Mouse (Mus musculus): ENCODE measurements around the gene Cib4.

Gene Cib4

DNA sequence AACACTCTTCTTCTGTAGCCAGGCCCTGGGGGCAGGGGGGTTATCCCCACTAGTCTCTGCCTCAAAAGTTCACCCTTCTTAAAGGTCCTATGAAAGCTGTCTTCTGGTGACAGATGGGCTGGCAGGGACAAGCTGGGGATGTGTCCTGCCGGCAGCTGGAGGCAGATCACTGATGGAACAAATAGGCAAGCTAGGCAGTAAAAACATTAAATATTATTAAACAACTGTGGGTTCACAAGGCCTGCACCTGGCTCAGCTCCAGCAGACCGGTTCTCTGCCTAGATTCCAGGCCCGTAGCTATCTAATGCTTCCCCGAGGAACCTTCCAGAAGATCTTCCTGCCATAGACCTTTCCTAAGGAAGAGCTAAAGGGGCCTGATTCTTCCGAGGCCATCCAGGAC lies 27.5 kb downstream of the Cib4 start:
- no peak for DNase-seq (ENCODE audit: low spot score in 2 of 2)

DNA sequence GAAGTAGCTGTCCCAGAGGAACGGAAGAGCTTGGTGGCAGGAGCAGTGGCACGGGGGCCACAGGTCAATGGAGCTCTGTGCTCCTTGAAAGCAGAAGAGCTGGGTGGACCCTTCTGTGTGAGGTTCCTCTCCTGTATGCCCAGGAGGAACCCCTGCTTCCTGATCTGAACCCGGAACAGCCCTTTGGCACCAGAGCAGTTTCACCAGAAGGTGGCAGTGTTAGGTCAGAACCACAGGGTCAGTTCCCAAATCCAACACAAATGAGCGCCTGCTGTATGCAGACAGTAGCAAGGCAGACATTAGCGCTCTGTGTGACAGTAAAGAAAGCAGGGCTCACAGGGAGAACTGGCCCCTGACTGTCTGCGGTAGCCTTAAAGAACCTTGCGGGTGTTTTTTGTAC lies 29.3 kb downstream of the Cib4 start:
- DNase-seq (ENCODE audit: low spot score in 2 of 2) = peak in 1 of 2 experiments; percentile 35

DNA sequence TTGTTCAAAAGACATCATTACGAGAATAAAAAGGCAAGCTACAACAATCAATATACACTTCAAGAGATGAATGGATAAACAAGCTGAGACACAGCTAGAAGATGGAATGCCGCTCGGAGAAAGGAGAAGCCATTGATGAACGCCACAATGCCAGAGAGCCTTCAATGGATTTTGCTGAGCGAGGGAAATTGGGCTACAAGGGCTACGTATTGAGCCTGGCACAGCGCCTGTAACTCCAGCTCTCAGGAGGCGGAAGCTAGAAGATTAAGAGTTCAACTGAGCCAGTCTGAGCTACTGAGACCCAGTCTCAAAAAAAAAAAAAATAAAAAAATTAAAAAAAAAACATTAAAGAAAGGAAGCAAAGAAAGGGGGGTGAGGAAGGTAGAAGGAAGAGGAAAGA lies 32.5 kb downstream of the Cib4 start:
- no peak for DNase-seq (ENCODE audit: low spot score in 2 of 2)

DNA sequence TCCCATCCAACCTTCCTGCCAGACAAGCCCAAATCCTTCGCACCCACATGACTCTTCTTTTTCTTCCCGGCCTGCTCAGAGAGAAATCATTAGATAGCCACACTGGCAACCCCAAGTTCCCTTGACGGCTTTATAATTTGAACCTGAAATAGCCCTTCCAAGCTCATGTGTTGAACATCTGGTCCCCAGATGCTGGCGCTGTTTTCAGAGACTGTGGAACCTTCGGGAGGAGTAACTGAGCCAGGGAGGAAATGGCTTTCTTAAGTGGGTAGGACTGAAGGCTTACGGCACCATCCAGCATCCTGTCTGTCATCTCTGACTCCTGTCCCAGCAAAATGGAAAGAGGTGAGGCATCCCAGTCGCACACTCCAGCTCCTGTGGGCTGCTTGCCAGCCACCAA lies 48.3 kb downstream of the Cib4 start:
- no peak for DNase-seq (ENCODE audit: low spot score in 2 of 2)

DNA sequence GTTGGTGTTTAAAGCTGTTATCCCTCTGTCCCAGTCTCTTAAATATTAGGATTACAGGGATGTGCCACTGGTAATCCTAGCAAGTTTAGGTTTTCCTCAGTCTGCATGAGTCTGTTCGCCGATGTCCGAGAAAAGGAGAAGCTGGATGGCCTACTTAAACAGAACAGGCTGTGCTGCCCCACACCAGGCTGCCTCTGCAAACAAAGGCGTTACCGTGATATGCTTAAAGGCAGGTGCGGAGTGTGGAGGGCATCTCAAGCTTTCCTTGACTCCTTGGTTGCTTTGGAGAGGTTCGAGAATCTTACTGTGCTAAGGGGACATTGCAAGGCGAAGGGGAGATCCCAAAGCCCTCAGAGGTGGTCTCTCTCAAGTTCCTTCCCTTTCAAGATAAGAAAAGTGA lies 48.8 kb downstream of the Cib4 start:
- no peak for DNase-seq (ENCODE audit: low spot score in 2 of 2)

DNA sequence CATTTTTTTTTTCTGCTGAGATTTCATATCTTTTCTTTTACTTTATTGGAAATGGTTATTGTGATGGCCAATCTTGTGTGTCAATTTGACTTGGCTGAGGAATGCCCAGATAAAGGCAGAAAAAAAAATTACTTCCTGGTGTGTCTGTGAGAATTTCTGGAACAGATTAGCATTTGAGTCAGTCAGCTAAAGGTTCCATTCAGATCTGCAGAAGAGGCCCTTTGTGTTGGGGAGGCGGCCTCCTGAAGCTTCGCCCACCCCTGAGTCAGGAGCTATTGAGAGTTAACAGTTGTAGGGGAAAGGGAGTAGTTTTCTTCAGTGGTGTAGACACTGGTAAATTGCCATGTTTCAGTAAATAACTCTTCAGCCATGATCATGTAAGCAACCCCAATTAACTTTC lies 50.3 kb downstream of the Cib4 start:
- DNase-seq (ENCODE audit: low spot score in 2 of 2) = no peak

DNA sequence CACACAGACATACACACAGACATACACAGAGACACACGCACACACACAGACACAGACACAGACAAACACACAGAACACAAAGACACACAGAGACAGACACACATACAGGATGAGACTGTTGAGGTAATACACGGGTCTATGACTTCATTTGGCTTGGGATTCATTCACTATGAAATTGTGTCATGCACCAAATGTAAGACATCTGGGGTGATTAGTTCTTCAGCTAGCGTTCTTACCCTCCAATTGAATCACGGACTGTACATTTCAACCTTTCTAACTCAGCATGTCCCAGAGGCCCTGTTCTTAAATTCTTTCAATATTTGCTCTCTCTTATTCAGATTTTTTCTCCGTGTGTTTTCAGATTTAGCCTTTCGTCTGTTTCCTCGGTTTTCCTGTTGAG lies 51.0 kb downstream of the Cib4 start:
- no peak for DNase-seq (ENCODE audit: low spot score in 2 of 2)

DNA sequence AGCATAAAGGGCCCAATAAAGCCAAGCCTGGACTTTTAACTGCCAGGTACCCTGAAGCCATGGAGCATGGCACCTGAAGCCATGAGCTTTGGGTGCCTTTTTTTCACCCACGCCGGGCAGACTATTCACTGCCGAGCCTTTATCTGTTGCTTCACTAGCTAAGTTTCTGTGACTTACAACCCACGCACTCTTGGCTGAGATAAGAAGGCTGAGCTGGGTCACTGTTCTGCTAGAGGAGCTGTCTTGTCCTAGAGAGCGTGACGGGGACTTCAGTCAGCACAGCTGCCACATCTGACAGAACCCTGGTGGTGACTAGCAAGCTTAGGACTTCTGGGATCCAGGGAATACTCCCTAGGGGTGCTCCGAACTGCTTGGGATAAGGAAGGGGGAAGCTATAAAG lies 51.9 kb downstream of the Cib4 start:
- no peak for DNase-seq (ENCODE audit: low spot score in 2 of 2)

DNA sequence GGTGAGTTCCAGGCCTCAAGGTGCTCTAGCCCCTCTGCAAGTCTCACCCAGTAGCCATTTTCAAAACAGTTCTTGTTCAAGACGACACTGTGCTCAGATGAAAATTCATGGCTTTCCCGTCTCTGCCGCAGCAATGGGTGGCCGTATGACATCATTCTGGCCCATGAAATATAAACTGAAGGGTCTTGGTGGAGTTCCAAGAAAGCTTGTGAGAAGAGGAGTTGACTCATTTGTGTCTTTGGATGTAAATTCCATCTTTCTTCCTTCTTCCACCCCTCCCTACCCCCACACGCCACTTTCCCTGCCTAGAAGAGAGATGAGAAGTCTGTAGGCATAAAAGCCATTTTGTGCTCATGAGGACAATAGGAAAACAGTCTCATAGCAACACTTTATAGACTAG lies 54.8 kb downstream of the Cib4 start:
- DNase-seq (ENCODE audit: low spot score in 2 of 2) = no peak

DNA sequence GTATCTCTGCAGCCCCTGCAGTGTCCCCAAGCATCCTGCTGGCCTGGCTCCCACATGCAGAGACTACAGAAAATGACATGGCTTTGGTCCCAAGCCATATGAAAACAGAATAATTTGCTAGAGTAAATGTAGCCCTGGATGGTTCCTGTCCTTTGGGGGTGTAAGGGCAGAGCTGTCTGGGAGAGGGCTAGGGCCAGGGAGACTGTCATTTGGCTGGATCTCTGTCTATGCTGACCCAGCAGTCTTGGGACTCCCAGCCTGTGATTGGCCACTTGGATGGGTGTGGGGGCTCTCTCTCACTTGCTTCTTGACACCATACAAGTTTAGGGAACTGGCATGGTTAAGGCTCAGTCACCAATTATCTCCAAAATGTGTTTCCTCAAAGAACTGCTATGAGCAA lies 55.4 kb downstream of the Cib4 start:
- DNase-seq (ENCODE audit: low spot score in 2 of 2) = no peak

DNA sequence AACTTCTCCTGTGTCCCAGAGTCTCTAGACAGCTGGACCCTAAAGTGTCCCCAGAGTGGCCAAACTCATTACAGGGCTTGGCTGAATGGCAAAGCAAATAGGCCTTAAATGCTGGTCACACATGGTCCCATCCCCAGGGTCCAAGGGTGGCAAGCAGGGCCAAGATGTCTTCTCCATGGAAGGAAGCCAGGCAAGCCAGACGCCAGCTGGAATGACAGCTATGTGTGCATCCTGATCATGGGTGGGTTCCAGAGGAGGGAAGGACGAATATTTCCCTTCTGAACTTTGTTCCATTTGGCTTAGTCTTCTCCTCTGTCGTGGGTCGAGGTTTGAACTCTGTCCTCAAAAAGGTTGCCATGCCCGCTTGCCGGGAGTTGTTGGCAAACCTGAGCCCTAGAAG lies 60.5 kb downstream of the Cib4 start:
- DNase-seq (ENCODE audit: low spot score in 2 of 2) = no peak

DNA sequence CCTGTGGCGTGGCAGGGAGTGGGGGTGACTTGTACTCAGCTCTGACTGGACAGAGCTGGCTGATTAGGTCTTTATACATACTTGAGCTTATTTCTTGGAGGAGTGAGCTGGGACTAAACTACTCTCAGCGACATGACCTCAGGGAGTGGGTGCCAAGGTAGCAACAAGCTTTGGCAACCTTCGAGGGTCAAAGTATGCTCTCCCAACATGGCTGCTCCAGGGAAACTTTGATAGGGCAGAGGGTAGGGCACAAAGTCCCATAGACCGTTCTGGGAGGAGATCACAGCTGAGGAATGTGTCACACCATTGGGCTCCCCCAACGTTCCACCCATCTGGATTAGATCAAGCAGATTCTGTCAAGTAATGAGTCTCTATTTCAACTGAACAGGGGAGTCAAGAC lies 61.0 kb downstream of the Cib4 start:
- no peak for DNase-seq (ENCODE audit: low spot score in 2 of 2)

DNA sequence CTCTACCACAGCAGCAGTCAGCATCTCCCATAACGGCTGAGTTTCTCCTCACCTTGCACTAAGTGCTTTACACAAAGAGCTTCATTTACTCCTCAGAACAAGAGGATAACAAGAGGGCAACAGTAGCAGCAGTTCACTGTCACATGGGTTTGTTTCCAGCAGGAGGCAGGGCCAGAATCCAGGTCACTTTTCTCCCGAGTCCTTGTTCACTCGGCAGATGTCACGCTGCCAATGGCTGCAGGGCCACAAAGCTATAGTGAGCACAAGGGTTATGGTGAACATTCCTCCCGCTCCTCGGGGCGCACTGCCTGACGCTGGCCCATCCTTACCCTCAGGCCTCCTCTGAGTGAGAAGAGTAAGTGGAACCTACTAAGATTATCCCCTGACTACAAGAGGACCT lies 62.1 kb downstream of the Cib4 start:
- DNase-seq (ENCODE audit: low spot score in 2 of 2) = no peak

DNA sequence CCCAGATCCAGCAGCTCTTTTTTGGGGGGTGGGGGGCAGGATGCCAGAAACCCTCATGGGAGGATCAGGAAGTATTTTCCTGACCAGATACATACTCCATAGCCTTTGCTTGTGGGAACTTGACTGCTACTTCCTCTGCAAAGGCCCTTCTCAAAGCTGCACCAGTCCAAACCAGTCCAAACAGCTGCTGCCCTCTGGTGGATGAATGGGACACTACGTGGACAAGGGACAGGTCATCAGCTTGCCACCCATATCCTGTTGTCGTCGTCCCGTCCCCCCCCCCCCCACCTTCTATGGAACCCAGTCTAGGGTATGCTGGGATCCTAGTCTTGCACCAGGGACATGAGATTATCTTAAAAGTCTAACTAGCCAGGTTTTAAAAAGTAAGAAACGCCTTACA lies 63.3 kb downstream of the Cib4 start:
- DNase-seq (ENCODE audit: low spot score in 2 of 2) = peak in 1 of 2 experiments; percentile 61

DNA sequence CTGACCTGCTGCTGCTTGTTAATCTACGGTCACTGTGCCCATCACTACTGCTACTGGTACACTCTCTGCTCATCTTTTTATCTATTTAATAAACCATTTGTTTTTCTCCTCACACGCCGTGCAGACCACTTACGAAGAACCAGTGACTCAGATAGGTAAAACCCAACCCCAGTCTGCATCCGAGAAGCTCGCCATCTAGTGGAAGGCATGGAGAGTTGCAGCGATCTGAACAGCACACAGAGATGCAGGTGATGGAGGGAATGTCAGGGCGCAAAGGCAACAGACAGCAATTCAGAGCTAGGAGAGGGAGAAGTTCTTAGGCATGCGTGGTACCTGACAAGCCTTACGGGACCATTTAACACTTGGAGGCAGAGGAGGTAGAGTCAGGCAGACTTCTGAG lies 69.1 kb downstream of the Cib4 start:
- no peak for DNase-seq (ENCODE audit: low spot score in 2 of 2)

DNA sequence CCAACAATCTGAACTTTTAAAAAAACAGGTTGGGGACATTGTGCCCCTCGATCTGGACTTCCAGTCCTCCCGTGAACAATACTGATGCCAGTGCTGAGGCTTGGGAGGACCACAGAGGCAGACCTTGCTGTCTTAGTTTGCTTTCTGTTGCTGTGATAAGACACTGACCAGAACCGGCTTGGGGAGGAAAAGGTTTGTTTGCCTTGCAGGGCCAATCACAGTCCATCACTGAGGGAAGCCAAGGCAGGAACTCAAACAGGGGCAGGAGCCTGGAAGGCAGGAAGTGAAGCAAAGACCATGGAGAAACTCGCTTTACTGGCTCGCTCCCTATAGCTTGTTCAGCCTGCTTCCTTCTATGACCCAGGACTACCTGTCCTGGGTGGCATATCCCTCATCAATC lies 73.5 kb downstream of the Cib4 start:
- no peak for DNase-seq (ENCODE audit: low spot score in 2 of 2)

DNA sequence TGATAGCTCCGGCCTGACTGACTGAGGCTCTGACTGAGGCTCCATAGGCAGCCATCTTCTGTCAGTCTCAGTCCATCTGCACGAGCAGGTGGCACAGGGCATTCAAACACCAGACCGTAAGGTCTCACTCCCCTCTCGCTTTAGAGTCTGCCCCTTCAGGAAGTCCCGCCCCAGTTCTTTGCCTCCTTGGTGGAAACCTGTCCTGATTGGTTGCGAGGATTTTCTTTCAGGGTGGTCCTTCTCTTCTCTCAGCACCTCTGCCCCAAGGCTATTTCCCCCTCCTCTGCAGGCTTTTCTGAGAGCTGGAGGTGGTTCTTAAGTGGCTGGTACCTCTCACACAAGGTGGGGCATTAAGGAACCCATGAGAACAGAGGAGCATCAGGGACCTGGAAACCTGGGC lies 75.2 kb downstream of the Cib4 start:
- DNase-seq (ENCODE audit: low spot score in 2 of 2) = no peak

DNA sequence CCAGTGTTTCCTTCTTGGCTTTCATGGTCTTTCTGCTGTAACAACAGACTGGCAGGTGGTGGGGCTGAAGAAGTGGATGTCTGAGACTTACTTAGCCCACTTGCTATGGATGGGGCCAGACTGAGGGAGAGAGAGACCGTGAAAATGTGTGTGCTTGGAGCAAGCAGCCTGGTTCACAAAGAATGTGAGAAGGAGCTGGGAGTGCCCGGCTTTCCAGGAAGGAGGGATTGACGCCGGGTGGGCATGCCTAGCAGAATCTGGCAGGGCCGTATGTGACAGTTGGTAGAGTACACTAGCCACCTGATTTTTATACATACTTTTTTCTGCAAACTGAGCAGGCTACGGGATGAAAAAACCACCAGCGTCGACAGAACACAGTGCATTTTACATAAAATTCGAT lies 79.3 kb downstream of the Cib4 start:
- DNase-seq (ENCODE audit: low spot score in 2 of 2) = no peak

DNA sequence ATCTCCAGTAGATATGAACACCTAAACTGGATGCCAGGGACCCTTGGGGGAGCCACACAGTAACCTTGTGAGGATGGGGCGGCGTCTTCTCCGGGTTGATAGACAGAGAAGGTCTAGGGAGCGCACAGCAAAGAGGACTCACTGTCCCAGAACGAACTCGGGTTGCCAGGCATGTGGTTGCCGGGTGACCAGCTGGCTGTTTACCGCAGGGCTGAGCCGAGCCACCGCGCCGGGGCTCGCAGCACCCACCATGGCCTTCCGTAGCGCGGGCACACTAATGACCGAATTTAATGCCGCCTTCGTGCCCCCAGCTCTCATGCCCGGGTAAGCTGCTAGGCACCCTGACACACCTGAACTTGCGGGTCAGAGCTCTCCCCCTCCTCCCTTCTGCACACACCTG lies 79.8 kb downstream of the Cib4 start, which contains the start of gene 1700001C02Rik:
1700001C02Rik (plus strand) TSS at position 187 of the 400 bp plus-strand sequence.
- DNase-seq (ENCODE audit: low spot score in 2 of 2) = peak in 1 of 2 experiments; percentile 36

DNA sequence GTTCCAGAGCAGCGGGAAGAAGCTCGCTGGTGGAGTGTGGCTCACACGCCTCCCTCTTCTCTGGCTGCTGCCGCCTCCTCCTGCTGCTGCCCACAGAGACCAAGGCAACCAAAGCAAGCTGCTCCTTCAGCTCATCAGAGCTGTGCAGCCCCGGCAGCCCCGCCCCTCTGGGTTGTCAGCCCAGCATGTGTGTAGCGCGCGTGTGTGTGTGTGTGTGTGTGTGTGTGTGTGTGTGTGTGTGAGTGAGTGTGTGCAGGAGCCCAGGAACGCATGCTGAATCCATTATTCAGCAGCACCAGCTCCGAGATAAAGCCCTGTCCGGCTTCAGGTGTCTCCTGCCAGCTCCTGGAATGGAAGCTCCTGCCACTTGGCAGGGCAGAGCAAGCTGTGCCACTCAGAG lies 83.8 kb downstream of the Cib4 start, which contains the start of gene Otof:
Otof (minus strand) TSS at position 112 of the 400 bp plus-strand sequence.
- DNase-seq (ENCODE audit: low spot score in 2 of 2) = peak; percentile 58 to 77

DNA sequence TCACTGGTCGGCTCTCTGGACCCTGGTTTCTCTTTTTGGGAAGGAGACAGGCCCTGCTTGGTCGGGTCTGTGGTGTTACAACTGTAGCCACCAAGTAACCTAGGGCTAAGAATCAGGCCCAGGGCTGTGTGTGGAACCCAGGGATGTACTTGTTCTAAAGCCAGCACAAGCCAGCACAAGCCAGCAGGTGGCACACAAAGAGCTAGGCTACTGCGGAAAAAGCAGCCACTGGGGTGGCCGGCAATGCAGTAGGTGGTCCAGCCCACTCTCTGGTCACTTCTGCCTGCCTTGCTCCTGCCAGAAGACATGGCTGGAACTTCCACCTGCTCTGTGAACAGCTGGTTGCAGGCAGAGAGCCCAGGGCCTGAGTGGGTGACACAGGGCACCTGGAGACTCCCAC lies 85.5 kb downstream of the Cib4 start:
- DNase-seq (ENCODE audit: low spot score in 2 of 2) = no peak

DNA sequence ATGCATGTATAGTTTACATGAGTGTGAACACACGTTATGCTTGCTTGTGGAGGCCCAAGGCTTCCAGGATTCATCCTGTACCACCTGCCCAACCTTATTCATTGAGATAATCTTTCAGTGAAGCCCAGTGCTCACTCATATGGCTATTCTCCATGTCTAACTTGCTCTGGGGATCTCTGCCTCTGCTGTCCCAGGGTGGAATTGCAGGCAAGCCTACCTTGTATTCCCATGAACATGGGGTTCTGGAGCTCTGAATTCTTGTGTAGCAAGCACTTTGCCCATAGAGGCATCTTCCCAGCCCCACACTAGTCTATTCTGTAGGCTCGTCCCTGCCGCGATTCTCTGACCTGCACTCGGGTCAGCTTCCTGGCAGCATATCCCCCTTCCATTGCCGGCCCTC lies 89.6 kb downstream of the Cib4 start:
- DNase-seq (ENCODE audit: low spot score in 2 of 2) = no peak

DNA sequence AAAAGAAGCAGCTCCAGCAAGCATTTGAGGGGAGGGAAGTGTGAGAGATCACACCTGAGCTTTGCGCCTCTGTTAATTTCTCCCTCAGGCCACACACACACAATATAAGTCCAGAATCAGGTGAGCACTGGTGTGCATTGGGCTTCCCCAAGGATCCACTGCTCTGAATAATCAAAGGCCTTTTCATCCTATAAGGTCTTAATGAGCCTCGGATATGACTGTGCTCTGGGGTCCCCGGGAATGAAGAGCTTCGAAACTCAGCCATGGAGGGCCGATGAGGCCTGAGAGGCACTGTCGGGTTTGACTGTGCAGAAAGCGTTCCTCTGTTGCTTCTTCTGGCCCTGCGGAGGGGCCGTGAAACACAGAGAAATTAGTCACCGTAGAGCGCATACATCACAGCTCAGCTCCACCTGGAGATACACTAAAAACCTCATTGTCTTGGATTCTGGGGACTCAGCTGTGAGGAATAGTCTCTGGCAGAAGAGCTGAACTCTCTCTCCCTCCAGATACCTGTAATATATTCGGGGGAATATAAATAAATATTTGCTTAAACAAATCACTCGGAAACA lies 101.2 kb downstream of the Cib4 start:
- DNase-seq (ENCODE audit: low spot score in 2 of 2) = no peak

DNA sequence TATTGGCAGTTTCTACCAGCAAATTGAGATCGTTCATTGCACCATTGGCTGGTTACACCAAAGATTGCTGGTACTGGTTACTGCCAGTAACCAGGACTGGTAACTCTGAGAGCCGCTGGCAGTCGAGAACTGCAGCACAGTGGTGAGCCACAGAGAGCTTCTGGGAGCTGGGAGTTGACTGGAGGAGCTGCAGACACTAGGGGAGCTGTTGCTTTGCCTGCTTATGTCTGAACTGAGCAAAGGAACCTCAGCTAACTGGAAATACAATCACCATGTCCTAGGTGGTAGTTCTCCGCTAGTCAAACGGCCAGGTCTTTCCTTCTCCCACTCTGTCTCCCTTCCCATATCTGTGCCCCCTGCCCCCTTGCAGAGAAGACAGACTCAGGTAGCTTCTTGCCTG lies 103.4 kb downstream of the Cib4 start:
- DNase-seq (ENCODE audit: low spot score in 2 of 2) = no peak

Measured in frontal cortex, postnatal 10 days (tissue).